Mouse (Mus musculus) G1E (cell line): ENCODE data around the gene Mmp17.

Source experiments
- CTCF ChIP-seq: IDR thresholded peaks from 2 replicates; pipeline ENCODE4 v1.5.1; 2012; ENCODE audit warnings: low read depth, low read length, inconsistent platforms, mixed read lengths
- GATA1 ChIP-seq: IDR thresholded peaks from 2 replicates; pipeline ENCODE4 v1.6.1; 2012; ENCODE audit warnings: borderline replicate concordance, low read length, inconsistent platforms, mixed read lengths
- GATA2 ChIP-seq: IDR thresholded peaks from 2 replicates; pipeline ENCODE4 v1.6.1; 2012; ENCODE audit warnings: low read depth, low read length, inconsistent platforms, borderline replicate concordance
- POLR2AphosphoS5 ChIP-seq: IDR thresholded peaks from 2 replicates; pipeline ENCODE4 v1.6.1; 2012; ENCODE audit warnings: low read depth, low read length, inconsistent platforms; ENCODE audit not compliant: insufficient replicate concordance
- TAL1 ChIP-seq: conservative IDR thresholded peaks from 2 replicates; pipeline ENCODE4 v1.6.1; 2012; ENCODE audit warnings: low read depth, low read length, inconsistent platforms, mixed read lengths

- no peak for TF ChIP-seq CTCF
- TF ChIP-seq POLR2AphosphoS5: no peak
- TF ChIP-seq GATA1: no peak
- no peak for TF ChIP-seq TAL1
- TF ChIP-seq GATA2: no peak
Measured at GRCm38 (mm10) chr5:129650858-129651257, 66.9 kb downstream of the Mmp17 start.
